Mouse (Mus musculus) CH12.LX (cell line): ENCODE data around the gene Psmd14. TPM values are rescaled to one million over a fixed set of nuclear protein-coding genes. Genes with fewer than 3 reads are reported as not detected.

Source experiments
- DNase-seq: peaks from one replicate; pipeline ENCODE4 v3.0.0-alpha.2; 2013; ENCODE audit errors: extremely low read depth
- H3K27ac ChIP-seq: 2 replicates; pipeline ENCODE4 v1.5.1; 2012; ENCODE audit warnings: low read depth, mild to moderate bottlenecking, control low read depth, moderate library complexity; ENCODE audit not compliant: insufficient read depth
- H3K27me3 ChIP-seq: replicated peaks from 2 replicates; pipeline ENCODE3; 2012; ENCODE audit warnings: inconsistent platforms
- H3K36me3 ChIP-seq, 2 experiments: replicated peaks in 1 of 2; 2 replicates each; pipeline versions ENCODE3 to v1.6.1; 2012; ENCODE audit warnings: inconsistent platforms in 1 of 2, low read length in 1 of 2, mild to moderate bottlenecking in 1 of 2, mixed read lengths in 1 of 2, moderate library complexity in 1 of 2; ENCODE audit not compliant: control insufficient read depth in 1 of 2, insufficient read depth in 1 of 2
- H3K4me1 ChIP-seq, 2 experiments: 2 replicates each; pipeline ENCODE4 v1.6.1; 2012; ENCODE audit warnings: inconsistent platforms in 1 of 2, moderate library complexity in 1 of 2; ENCODE audit not compliant: insufficient read depth in 2 of 2, control insufficient read depth in 1 of 2
- H3K4me2 ChIP-seq: 2 replicates; pipeline ENCODE4 v1.6.1; 2012; ENCODE audit warnings: low read depth, mild to moderate bottlenecking, control low read depth; ENCODE audit not compliant: poor library complexity, insufficient read depth, severe bottlenecking
- H3K4me3 ChIP-seq, 3 experiments: fragments of 150-350 bp in 1 of 3; sonication (generic) in 1 of 3; replicated peaks in 1 of 3; 2 replicates each; pipeline versions ENCODE3 to v1.5.1; 2011 to 2012; ENCODE audit warnings: low read depth in 2 of 3, low read length in 2 of 3, mild to moderate bottlenecking in 2 of 3, moderate library complexity in 2 of 3, control low read depth in 1 of 3, improper control_type of control experiment in 1 of 3, inconsistent platforms in 1 of 3, mixed read lengths in 1 of 3; ENCODE audit not compliant: poor library complexity in 1 of 3
- H3K79me2 ChIP-seq: replicated peaks from 2 replicates; pipeline ENCODE4 v1.6.1; 2012; ENCODE audit warnings: mild to moderate bottlenecking, moderate library complexity; ENCODE audit not compliant: control insufficient read depth, poor library complexity, insufficient read depth, severe bottlenecking; ENCODE audit errors: extremely low read depth
- H3K9ac ChIP-seq: 2 replicates; pipeline ENCODE4 v1.6.1; 2012; ENCODE audit warnings: low read depth, mild to moderate bottlenecking, control low read depth, moderate library complexity; ENCODE audit not compliant: insufficient read depth
- H3K9me3 ChIP-seq: replicated peaks from 2 replicates; pipeline ENCODE3; 2012; ENCODE audit warnings: low read length, inconsistent platforms, mixed read lengths
- CHD1 ChIP-seq: IDR thresholded peaks from 2 replicates; pipeline ENCODE4 v1.6.1; 2012; ENCODE audit warnings: low read depth, low read length, improper control_type of control experiment, inconsistent platforms
- CTCF ChIP-seq, 2 experiments: IDR thresholded peaks in 1 of 2; conservative IDR thresholded peaks in 1 of 2; 2 replicates each; pipeline ENCODE4 v1.5.1; 2011 to 2012; ENCODE audit warnings: low read depth in 2 of 2, low read length in 2 of 2, improper control_type of control experiment in 1 of 2, inconsistent platforms in 1 of 2, mild to moderate bottlenecking in 1 of 2, moderate library complexity in 1 of 2
- E2F4 ChIP-seq: IDR thresholded peaks from 2 replicates; pipeline ENCODE4 v1.6.1; 2011; ENCODE audit warnings: low read depth, low read length, improper control_type of control experiment; ENCODE audit not compliant: insufficient replicate concordance
- ELF1 ChIP-seq: IDR thresholded peaks from 2 replicates; pipeline ENCODE4 v1.6.1; 2014; ENCODE audit warnings: low read depth, mild to moderate bottlenecking, inconsistent platforms, low read length, improper control_type of control experiment
- EP300 ChIP-seq: IDR thresholded peaks from 2 replicates; pipeline ENCODE4 v1.6.1; 2011; ENCODE audit warnings: low read length, improper control_type of control experiment
- ETS1 ChIP-seq: conservative IDR thresholded peaks from 2 replicates; pipeline ENCODE4 v1.6.1; 2012; ENCODE audit warnings: low read depth, mild to moderate bottlenecking, inconsistent platforms, low read length, improper control_type of control experiment, moderate library complexity
- HCFC1 ChIP-seq: IDR thresholded peaks from 2 replicates; pipeline ENCODE4 v1.6.1; 2012; ENCODE audit warnings: low read depth, mild to moderate bottlenecking, inconsistent platforms, low read length, improper control_type of control experiment
- IRF4 ChIP-seq: IDR thresholded peaks from 2 replicates; pipeline ENCODE4 v1.6.1; 2014; ENCODE audit warnings: low read depth, mild to moderate bottlenecking, inconsistent platforms, low read length, improper control_type of control experiment
- JUND ChIP-seq: conservative IDR thresholded peaks from 2 replicates; pipeline ENCODE4 v1.6.1; 2011; ENCODE audit warnings: low read depth, low read length, improper control_type of control experiment
- KAT2A ChIP-seq: IDR thresholded peaks from 2 replicates; pipeline ENCODE4 v1.6.1; 2012; ENCODE audit warnings: low read length, improper control_type of control experiment, inconsistent platforms; ENCODE audit not compliant: insufficient replicate concordance
- MAZ ChIP-seq: IDR thresholded peaks from 2 replicates; pipeline ENCODE4 v1.6.1; 2012; ENCODE audit warnings: low read depth, mild to moderate bottlenecking, inconsistent platforms, low read length, improper control_type of control experiment, moderate library complexity
- MEF2A ChIP-seq: IDR thresholded peaks from 2 replicates; pipeline ENCODE4 v1.6.1; 2014; ENCODE audit warnings: low read depth, mild to moderate bottlenecking, inconsistent platforms, low read length, improper control_type of control experiment, borderline replicate concordance
- MYC ChIP-seq: IDR thresholded peaks from 2 replicates; pipeline ENCODE4 v1.6.1; 2011; ENCODE audit warnings: low read depth, mild to moderate bottlenecking, improper control_type of control experiment, low read length
- NRF1 ChIP-seq: IDR thresholded peaks from 2 replicates; pipeline ENCODE4 v1.6.1; 2014; ENCODE audit warnings: low read depth, mild to moderate bottlenecking, inconsistent platforms, low read length, improper control_type of control experiment, moderate library complexity
- PAX5 ChIP-seq: IDR thresholded peaks from 2 replicates; pipeline ENCODE4 v1.6.1; 2012; ENCODE audit warnings: low read length, inconsistent platforms, mixed read lengths
- POLR2AphosphoS2 ChIP-seq: IDR thresholded peaks from 2 replicates; pipeline ENCODE4 v1.6.1; 2011; ENCODE audit warnings: low read depth, low read length, improper control_type of control experiment
- SIN3A ChIP-seq: IDR thresholded peaks from 2 replicates; pipeline ENCODE4 v1.6.1; 2012; ENCODE audit warnings: low read length, improper control_type of control experiment, inconsistent platforms
- SMC3 ChIP-seq: IDR thresholded peaks from 2 replicates; pipeline ENCODE4 v1.6.1; 2011; ENCODE audit warnings: low read depth, low read length, improper control_type of control experiment
- TBP ChIP-seq: conservative IDR thresholded peaks from 2 replicates; pipeline ENCODE4 v1.6.1; 2011; ENCODE audit warnings: low read depth, low read length, improper control_type of control experiment
- TCF12 ChIP-seq: IDR thresholded peaks from 2 replicates; pipeline ENCODE4 v1.6.1; 2014; ENCODE audit warnings: low read depth, mild to moderate bottlenecking, inconsistent platforms, low read length, improper control_type of control experiment
- UBTF ChIP-seq: IDR thresholded peaks from 2 replicates; pipeline ENCODE4 v1.6.1; 2012; ENCODE audit warnings: low read depth, mild to moderate bottlenecking, inconsistent platforms, low read length, improper control_type of control experiment, moderate library complexity
- USF1 ChIP-seq: IDR thresholded peaks from 2 replicates; pipeline ENCODE4 v1.6.1; 2014; ENCODE audit warnings: low read depth, mild to moderate bottlenecking, inconsistent platforms, low read length, improper control_type of control experiment
- USF2 ChIP-seq: conservative IDR thresholded peaks from 2 replicates; pipeline ENCODE4 v1.6.1; 2011; ENCODE audit warnings: low read depth, low read length, improper control_type of control experiment
- ZC3H11A ChIP-seq: IDR thresholded peaks from 2 replicates; pipeline ENCODE4 v1.6.1; 2012; ENCODE audit warnings: low read depth, mild to moderate bottlenecking, inconsistent platforms, low read length, improper control_type of control experiment
- ZKSCAN1 ChIP-seq: IDR thresholded peaks from 2 replicates; pipeline ENCODE4 v1.6.1; 2012; ENCODE audit warnings: low read depth, inconsistent platforms, low read length, improper control_type of control experiment, borderline replicate concordance
- ZMIZ1 ChIP-seq: IDR thresholded peaks from 2 replicates; pipeline ENCODE4 v1.6.1; 2012; ENCODE audit warnings: low read depth, mild to moderate bottlenecking, inconsistent platforms, low read length, improper control_type of control experiment
- ZNF384 ChIP-seq: IDR thresholded peaks from 2 replicates; pipeline ENCODE4 v1.6.1; 2012; ENCODE audit warnings: low read depth, low read length, improper control_type of control experiment, inconsistent platforms
- dilution Hi-C: fragments of 300-500 bp; cut with MboI; formaldehyde crosslinking; loops from 2 replicates; pipeline ENCODE4 v1.14.3; 2020; ENCODE audit warnings: low sequenced_read_pairs; ENCODE audit not compliant: extremely low pct_unique_long_range_greater_than_20kb, extremely low pct_ligation_motif_present
- in situ Hi-C: fragments of 300-500 bp; cut with MboI; formaldehyde crosslinking; loops from 3 replicates; pipeline ENCODE4 v1.14.3; 2019; ENCODE audit warnings: low sequenced_read_pairs, low pct_ligation_motif_present, low pct_unique_long_range_greater_than_20kb, mixed read lengths
- polyA plus RNA-seq: library from polyadenylated mRNA; unstranded; fragments of >175 nt; gene quantifications from 2 replicates; pipeline ENCODE4 v1.2.1, GENCODE M21; 2012; ENCODE audit warnings: low read depth; ENCODE audit not compliant: insufficient read length
- total RNA-seq, 2 experiments: library from RNA; depleted of rRNA; stranded (reverse); fragments of 300-350 nt in 1 of 2; fragments of >200 nt in 1 of 2; gene quantifications; 2 replicates each; pipeline ENCODE4 v1.2.3; 2012 to 2014

The Psmd14 gene
- total and polyA plus RNA-seq, 3 experiments: 159 to 418 (median 267) TPM

- H3K4me2 ChIP-seq: no peak overlapping the region
- in situ Hi-C loops (no loop called here), dilution Hi-C loops (no loop called here)
- H3K36me3 ChIP-seq: peaks cover 0 to 17% of the 10 kb centered on the region in 2 experiments
- no peak overlapping the region for H3K4me3 ChIP-seq
- no peaks in the 10 kb centered on the region for H3K9me3 ChIP-seq
- H3K79me2 ChIP-seq: peaks cover 16% of the 10 kb centered on the region; the same call in 1 of the 2 replicates
- no peak overlapping the region for H3K9ac ChIP-seq
- H3K27ac ChIP-seq: no peak overlapping the region
- DNase-seq: no peak
- H3K27me3 ChIP-seq: no peaks in the 10 kb centered on the region
- no peak for TF ChIP-seq ELF1
- TF ChIP-seq EP300: no peak
- no peak for TF ChIP-seq POLR2AphosphoS2
- TF ChIP-seq CHD1: no peak
- TF ChIP-seq MYC: no peak
- TF ChIP-seq USF2: no peak
- TF ChIP-seq NRF1: no peak
- no peak for TF ChIP-seq UBTF
- no peak for TF ChIP-seq USF1
- no peak for TF ChIP-seq TCF12
- no peak for TF ChIP-seq MAZ
- no peak for TF ChIP-seq JUND
- TF ChIP-seq KAT2A: no peak
- no peak for TF ChIP-seq E2F4
- TF ChIP-seq MEF2A: no peak
- no peak for TF ChIP-seq HCFC1
- no peak for TF ChIP-seq ZC3H11A
- no peak for TF ChIP-seq SMC3
- no peak for TF ChIP-seq ZNF384
- TF ChIP-seq, all 38 proteins: peak for 0
- peaks cover 0 to 13% of the 10 kb centered on the region in 2 experiments; a peak in 2 of 4 replicates for H3K4me1 ChIP-seq
These were observed 39.2 kb downstream of the Psmd14 start for GRCm38 (mm10) chr2:61750702-61751101.

- Histone ChIP-seq H3K79me2 (peaks cover 14% of the 10 kb centered on the region; the same call in 1 of the 2 replicates), H3K36me3 (peaks cover 0 to 13% of the 10 kb centered on the region in 2 experiments), H3K4me2 (no peak overlapping the region), H3K27ac (no peak overlapping the region), H3K9me3 (no peaks in the 10 kb centered on the region), H3K9ac (no peak overlapping the region), H3K27me3 (no peaks in the 10 kb centered on the region), H3K4me3 (no peak overlapping the region), H3K4me1 (peaks cover 0 to 13% of the 10 kb centered on the region in 2 experiments; a peak in 2 of 4 replicates)
- in situ Hi-C loops: no loop called here
- dilution Hi-C loops: no loop called here
- no peak for DNase-seq
- no peak for TF ChIP-seq IRF4
- no peak for TF ChIP-seq ZKSCAN1
- TF ChIP-seq HCFC1: no peak
- no peak for TF ChIP-seq ETS1
- no peak for TF ChIP-seq SIN3A
- no peak for TF ChIP-seq TBP
- no peak for TF ChIP-seq SMC3
- no peak for TF ChIP-seq PAX5
- TF ChIP-seq KAT2A: no peak
- TF ChIP-seq ZNF384: no peak
- TF ChIP-seq UBTF: no peak
- no peak for TF ChIP-seq ZMIZ1
- no peak for TF ChIP-seq EP300
- TF ChIP-seq CTCF (conservative IDR thresholded peaks at IDR 0.05 in 1 of 2, IDR thresholded peaks at IDR 0.05 in 1 of 2; ENCODE audit: low read depth in 2 of 2, low read length in 2 of 2): no peak
These were observed 39.8 kb downstream of the Psmd14 start for GRCm38 (mm10) chr2:61751286-61751685.
